Mouse (Mus musculus) splenic B cell, adult 2 months (primary cell): ENCODE measurements at regions not wholly inside any gene's neighbourhood (a gene's known extent, or its start where the extent isn't known, plus 50 kb on each side); places are given as distances from the start of the nearest gene placed in this dataset.
"Not testable (repeated sequence)": the region's sequence is repeated elsewhere in the genome, so short reads cannot be mapped to it uniquely, and the experiment has no call there.

Experiments used
- DNase-seq: peaks from one replicate; pipeline ENCODE4 v3.0.0-alpha.2; 2011; ENCODE audit warnings: low read depth, low spot score
- H3K27me3 ChIP-seq: 2 replicates; pipeline ENCODE4 v1.6.1; 2012; ENCODE audit warnings: mild to moderate bottlenecking, low read length, moderate library complexity, mixed read lengths; ENCODE audit not compliant: control insufficient read depth, poor library complexity, insufficient read depth, severe bottlenecking
- H3K36me3 ChIP-seq: 2 replicates; pipeline ENCODE4 v1.6.1; 2012; ENCODE audit warnings: mild to moderate bottlenecking, low read length, moderate library complexity, mixed read lengths; ENCODE audit not compliant: control insufficient read depth, poor library complexity, insufficient read depth, severe bottlenecking

DNA sequence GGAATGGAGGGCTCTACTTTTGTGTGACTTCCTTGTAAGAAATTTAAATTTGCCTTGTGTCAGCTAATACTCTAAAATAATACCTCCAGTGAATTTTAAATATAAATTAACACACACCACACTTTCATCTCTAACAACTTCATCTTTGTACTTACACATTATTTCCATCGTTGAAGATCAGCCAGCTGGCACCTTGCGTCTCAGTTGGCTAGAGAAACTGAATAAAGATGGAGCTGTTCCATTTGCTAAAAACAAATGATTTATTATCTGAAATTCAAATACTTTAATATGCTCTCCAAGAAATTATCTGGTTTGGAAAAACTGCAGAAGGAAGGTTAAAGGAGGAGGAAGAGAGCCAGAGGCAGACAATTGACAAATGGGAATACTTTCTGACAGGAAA lies 122.0 kb upstream of the Gm11096 start:
- H3K27me3 ChIP-seq, result no peaks in the 10 kb centered on the region

DNA sequence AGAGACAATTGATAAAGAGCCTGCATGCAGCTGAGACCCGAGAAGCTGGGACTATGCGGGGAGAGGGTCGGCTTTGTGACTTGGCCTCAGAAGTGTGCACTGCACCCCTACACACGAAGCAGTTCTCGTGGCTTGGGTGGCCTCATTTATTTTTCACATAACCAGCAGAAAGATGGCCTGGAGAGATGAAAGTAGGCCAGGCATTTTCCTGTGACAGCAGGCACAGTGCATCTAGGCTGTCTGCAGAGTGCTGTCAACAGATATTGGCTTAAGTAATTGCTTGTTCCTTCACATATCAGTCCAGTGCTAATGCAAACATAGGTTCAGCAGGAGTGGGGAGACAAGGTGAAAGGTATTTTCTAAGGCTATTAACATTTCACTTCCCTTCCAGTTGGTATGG lies 124.9 kb upstream of the Gm11096 start:
- no peak for DNase-seq
- no peaks in the 10 kb centered on the region for H3K36me3 ChIP-seq
- H3K27me3 ChIP-seq, result no peaks in the 10 kb centered on the region

More for the DNA sequence above, 122.0 kb upstream of the Gm11096 start:
- no peaks in the 10 kb centered on the region for H3K36me3 ChIP-seq
- DNase-seq, result no peak

- DNase-seq, result no peak
- no peaks in the 10 kb centered on the region for H3K27me3 ChIP-seq
- no peaks in the 10 kb centered on the region for H3K36me3 ChIP-seq
Measured at GRCm38 (mm10) chr17:81305880-81306279, 135.7 kb upstream of the Gm11096 start.

DNA sequence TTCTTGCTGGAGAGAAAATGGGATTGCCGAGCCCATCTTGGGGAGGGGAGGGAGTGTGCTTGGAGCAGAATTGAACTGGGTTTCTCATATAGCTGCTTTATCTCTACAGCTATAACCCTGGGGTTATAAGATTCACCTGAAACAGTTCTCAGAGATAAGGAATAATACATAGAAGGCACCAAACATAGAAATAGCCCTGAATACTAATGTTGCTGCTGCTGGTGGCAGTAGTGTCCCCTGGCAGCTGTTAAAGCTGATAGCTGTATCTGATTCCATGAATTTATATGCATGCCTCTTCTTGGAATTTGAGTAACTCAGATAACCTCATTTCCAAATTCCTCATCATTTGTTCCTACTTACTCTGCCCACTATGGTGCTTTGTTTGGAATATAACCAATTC lies 137.0 kb upstream of the Gm11096 start:
- no peak for DNase-seq
- H3K27me3 ChIP-seq, result no peaks in the 10 kb centered on the region
- H3K36me3 ChIP-seq, result no peaks in the 10 kb centered on the region

DNA sequence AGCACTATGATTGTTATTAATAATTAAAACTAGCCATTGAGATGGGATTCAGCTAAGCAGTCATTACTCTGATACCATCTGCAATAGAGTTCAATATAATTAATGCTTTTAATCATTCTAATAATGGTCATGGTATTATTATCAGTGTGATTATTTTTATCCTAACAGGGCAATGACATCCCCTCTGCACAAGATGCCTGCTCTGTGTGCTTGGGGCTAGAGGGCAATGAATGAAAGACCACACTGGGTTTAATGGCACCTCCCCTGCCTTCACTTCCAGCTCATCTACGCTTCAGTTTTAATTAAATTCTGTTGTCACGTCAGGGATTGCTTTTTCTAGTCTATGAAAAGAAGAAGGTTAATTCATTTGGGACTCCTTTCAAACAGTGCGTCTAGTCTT lies 139.1 kb upstream of the Gm11096 start:
- Histone ChIP-seq H3K27me3 (no peaks in the 10 kb centered on the region), H3K36me3 (no peaks in the 10 kb centered on the region)
- no peak for DNase-seq

DNA sequence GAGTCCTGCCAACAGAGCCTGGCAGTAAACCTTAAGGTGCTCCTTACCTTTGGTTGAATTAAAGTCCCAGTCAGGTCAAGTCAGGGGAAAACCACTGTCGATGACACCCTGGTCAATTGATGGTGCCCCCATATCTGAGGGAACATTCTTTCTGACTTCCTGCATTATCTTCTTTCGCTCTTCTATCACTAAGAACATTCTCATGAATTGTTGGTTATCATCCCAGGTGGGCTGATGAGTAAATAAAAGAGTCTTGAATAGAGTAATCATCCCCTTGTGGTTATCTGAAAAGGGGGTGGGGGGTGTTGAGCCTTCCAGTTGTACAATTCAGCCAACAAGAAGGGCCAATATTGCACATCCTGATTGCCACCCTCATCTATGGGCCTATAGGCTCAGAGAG lies 149.7 kb upstream of the Gm11096 start:
- Histone ChIP-seq H3K27me3 (no peaks in the 10 kb centered on the region), H3K36me3 (no peaks in the 10 kb centered on the region)
- DNase-seq, result no peak

DNA sequence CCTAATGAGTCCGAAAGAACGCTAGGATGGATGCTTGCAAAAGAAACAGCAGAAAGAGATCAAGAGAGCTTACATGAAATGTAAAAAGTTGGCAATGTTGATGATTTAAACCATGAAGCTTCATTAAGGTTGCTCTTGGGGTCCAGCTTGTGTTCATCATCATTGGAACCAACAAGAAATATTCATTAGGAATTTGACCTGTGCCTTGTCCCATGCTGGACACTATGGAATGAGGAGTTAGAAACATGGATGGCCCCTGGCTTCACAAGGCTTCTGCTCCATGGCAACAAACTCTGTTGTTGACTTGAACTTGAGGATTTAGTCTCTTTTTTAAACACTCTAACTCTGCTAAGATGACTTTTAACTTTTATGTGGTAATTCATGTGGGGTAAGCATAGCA lies 159.0 kb upstream of the Gm11096 start:
- no peak for DNase-seq
- no peaks in the 10 kb centered on the region for H3K27me3 ChIP-seq
- no peaks in the 10 kb centered on the region for H3K36me3 ChIP-seq

DNA sequence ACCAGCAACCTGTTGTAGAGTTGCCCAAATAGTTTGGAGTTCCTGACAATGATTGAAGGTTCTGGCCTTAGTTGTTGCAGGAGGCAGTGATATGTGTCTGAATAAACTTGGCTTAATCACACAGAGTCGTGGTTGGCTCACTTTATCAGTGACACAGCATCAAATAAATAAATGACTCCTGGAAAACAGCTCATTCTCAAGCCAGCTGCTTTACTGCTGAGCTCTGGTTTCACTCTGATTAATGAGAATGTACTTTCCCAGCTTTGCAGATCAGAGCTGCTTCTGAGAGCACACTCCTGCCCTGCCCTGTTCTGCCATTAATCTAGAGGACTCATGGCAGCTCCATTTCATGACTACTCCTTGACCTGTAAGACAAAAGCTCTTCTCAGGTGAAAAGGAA lies 171.3 kb upstream of the Gm11096 start:
- Histone ChIP-seq H3K36me3 (no peaks in the 10 kb centered on the region), H3K27me3 (no peaks in the 10 kb centered on the region)
- DNase-seq, result no peak

GRCm38 (mm10) chr17:81261957-81262356 lies 179.6 kb upstream of the Gm11096 start:
- no peaks in the 10 kb centered on the region for H3K36me3 ChIP-seq
- no peaks in the 10 kb centered on the region for H3K27me3 ChIP-seq
- no peak for DNase-seq

GRCm38 (mm10) chr17:81260036-81260435 lies 181.5 kb upstream of the Gm11096 start:
- no peaks in the 10 kb centered on the region for H3K27me3 ChIP-seq
- DNase-seq, result no peak
- no peaks in the 10 kb centered on the region for H3K36me3 ChIP-seq

- no peaks in the 10 kb centered on the region for H3K27me3 ChIP-seq
- DNase-seq, result no peak
- H3K36me3 ChIP-seq, result no peaks in the 10 kb centered on the region
Measured at GRCm38 (mm10) chr17:81256106-81256505, 185.5 kb upstream of the Gm11096 start.

- no peak for DNase-seq
- Histone ChIP-seq H3K36me3 (no peaks in the 10 kb centered on the region), H3K27me3 (no peaks in the 10 kb centered on the region)
Measured at GRCm38 (mm10) chr17:81250748-81251147, 185.9 kb upstream of the Thumpd2 start.

DNA sequence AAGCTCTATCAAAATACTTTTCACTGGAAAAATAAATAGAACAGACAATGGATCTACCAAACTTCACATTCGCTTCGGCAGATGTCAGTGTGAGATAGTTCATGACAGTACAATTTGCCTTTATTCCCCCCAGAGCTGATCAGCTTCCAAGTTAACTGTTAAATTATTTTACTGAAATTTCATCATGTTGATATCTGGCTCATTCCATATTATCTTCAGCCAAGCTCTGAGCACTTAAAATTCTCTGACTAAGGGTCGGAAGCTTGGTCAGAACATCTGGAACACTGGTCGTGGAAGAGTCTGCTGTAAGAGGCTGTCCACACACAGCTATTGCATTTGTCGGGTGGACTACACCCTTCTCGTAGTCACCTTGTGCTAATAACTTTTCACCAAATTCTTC lies 181.3 kb upstream of the Thumpd2 start:
- Histone ChIP-seq H3K36me3 (no peaks in the 10 kb centered on the region), H3K27me3 (no peaks in the 10 kb centered on the region)
- no peak for DNase-seq

- not testable (repeated sequence) for H3K36me3 ChIP-seq, H3K27me3 ChIP-seq, DNase-seq
Measured at GRCm38 (mm10) chr17:81231771-81232170, 166.9 kb upstream of the Thumpd2 start.

DNA sequence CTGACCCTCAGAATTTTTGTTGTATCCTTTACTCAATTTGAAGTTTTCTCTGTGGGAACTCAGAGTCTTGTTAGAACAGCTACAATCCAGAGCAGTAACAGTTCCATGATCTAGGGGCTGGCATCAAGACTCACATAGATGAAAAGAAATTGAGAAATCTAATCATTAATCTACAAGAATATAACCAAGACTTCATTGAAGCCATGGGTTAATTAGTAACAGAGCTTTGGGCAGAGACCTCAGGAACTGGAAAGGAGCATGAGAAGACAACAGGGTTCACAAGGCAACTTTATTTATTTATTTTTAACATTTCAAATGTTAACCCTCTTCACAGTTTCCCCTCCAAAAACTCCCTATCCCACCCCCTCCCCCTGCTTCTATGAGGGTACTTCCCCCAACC lies 160.4 kb upstream of the Thumpd2 start:
- H3K36me3 ChIP-seq, result no peaks in the 10 kb centered on the region
- no peaks in the 10 kb centered on the region for H3K27me3 ChIP-seq
- DNase-seq, result no peak

GRCm38 (mm10) chr17:81221436-81221835 lies 156.6 kb upstream of the Thumpd2 start:
- Histone ChIP-seq H3K27me3 (no peaks in the 10 kb centered on the region), H3K36me3 (no peaks in the 10 kb centered on the region)
- DNase-seq, result no peak
